Mouse (Mus musculus) lung, embryonic 15.5 days (tissue): ENCODE measurements at regions not wholly inside any gene's neighbourhood (a gene's known extent, or its start where the extent isn't known, plus 50 kb on each side); places are given as distances from the start of the nearest gene placed in this dataset.

ENCODE experiments used
- ATAC-seq: fragments of 200-750 bp; cut with Nextera tagmentation; 2 replicates; pipeline ENCODE4 v1.8.0; 2017; ENCODE audit warnings: moderate number of reproducible peaks, borderline replicate concordance; ENCODE audit not compliant: low FRiP score, low TSS enrichment; ENCODE audit errors: extremely low read depth
- H3K27ac ChIP-seq: fragments of 300-500 bp; sonication (generic); 2 replicates; pipeline ENCODE4 v1.5.1; 2015; ENCODE audit warnings: moderate library complexity, mild to moderate bottlenecking, inconsistent platforms
- H3K27me3 ChIP-seq: fragments of 300-500 bp; sonication (generic); 2 replicates; pipeline ENCODE4 v1.6.1; 2015; ENCODE audit warnings: inconsistent platforms
- H3K36me3 ChIP-seq: fragments of 300-500 bp; sonication (generic); 2 replicates; pipeline ENCODE4 v1.6.1; 2015; ENCODE audit warnings: inconsistent platforms
- H3K4me1 ChIP-seq: fragments of 300-500 bp; sonication (generic); 2 replicates; pipeline ENCODE4 v1.6.1; 2015; ENCODE audit warnings: inconsistent platforms
- H3K4me2 ChIP-seq: fragments of 300-500 bp; sonication (generic); 2 replicates; pipeline ENCODE4 v1.6.1; 2015; ENCODE audit warnings: inconsistent platforms, mild to moderate bottlenecking, moderate library complexity
- H3K4me3 ChIP-seq: fragments of 300-500 bp; sonication (generic); 2 replicates; pipeline ENCODE4 v1.5.1; 2015; ENCODE audit warnings: mild to moderate bottlenecking, inconsistent platforms
- H3K9ac ChIP-seq: fragments of 300-500 bp; sonication (generic); 2 replicates; pipeline ENCODE4 v1.6.1; 2015; ENCODE audit warnings: inconsistent platforms
- H3K9me3 ChIP-seq: fragments of 300-500 bp; sonication (generic); 2 replicates; pipeline ENCODE4 v1.6.1; 2016; ENCODE audit warnings: inconsistent platforms
- WGBS: fragments of 180-500 bp; shearing (Covaris S2); methylation state at CpG from one replicate; pipeline ENCODE4 v1.1.7; 2015; 5-methylcytosine and 5-hydroxymethylcytosine counted together

- Histone ChIP-seq H3K4me3 (no peak overlapping the region), H3K4me1 (peaks cover 7% of the 10 kb centered on the region; the same call in 1 of the 2 replicates), H3K27me3 (no peaks in the 10 kb centered on the region), H3K4me2 (no peak overlapping the region), H3K36me3 (no peaks in the 10 kb centered on the region), H3K9ac (no peak overlapping the region), H3K9me3 (no peaks in the 10 kb centered on the region), H3K27ac (peak overlapping the region; percentile 54)
- peak; percentile 77 for ATAC-seq
- 42% methylated on average over 13 of the region's 13 CpGs for WGBS
Measured at GRCm38 (mm10) chr14:25236421-25236973, 222.5 kb upstream of the Zmiz1 start.

DNA sequence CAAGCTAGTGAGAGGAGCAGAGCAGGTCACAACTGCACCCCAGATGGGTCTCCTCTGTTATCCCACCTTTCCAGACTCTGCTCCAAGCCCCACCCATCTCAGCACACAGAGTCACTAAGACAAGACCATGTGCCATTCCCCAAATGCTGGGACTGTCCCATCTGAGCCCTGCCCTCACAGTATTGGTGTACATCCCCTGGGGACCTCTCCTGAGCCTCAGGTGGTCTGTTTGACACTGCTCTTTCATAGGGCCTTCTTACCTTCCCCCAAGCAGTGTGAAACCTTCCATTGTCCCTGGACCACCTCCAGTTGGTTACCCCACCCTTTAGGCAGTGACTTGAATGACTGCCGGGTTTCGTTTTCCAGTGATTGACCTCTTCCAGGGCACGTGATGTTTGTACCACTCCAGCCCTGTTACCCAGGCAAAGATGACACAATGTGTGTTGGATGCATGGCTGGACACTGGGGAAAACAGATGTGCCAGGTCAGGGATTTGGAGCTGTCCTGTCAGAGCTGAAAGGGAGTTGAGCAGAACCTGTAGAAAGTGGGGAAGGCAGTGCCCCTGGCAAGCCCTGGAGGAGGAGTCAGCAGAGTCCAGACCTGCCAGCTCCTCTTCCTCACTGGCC, 219.5 kb upstream of the Zmiz1 start:
- no peak for ATAC-seq
- no peaks in the 10 kb centered on the region for H3K36me3 ChIP-seq
- H3K9ac ChIP-seq: no peak overlapping the region
- no peaks in the 10 kb centered on the region for H3K27me3 ChIP-seq
- H3K4me2 ChIP-seq: no peak overlapping the region
- no peak overlapping the region for H3K4me3 ChIP-seq
- H3K9me3 ChIP-seq: no peaks in the 10 kb centered on the region
- peaks cover 13% of the 10 kb centered on the region for H3K4me1 ChIP-seq
- H3K27ac ChIP-seq: no peak overlapping the region
- 53% methylated on average over 3 of the region's 3 CpGs for WGBS

- Histone ChIP-seq H3K9ac (no peak overlapping the region), H3K27ac (peak overlapping the region; percentile 60), H3K4me1 (peaks cover 13% of the 10 kb centered on the region), H3K4me2 (0 out of 2 replicates have a peak overlapping the region, but pooled peaks have one; percentile 26), H3K36me3 (no peaks in the 10 kb centered on the region), H3K9me3 (no peaks in the 10 kb centered on the region), H3K4me3 (no peak overlapping the region), H3K27me3 (no peaks in the 10 kb centered on the region)
- ATAC-seq: no peak
- 42% methylated on average over 5 of the region's 5 CpGs for WGBS
Measured at GRCm38 (mm10) chr14:25242753-25243152, 216.2 kb upstream of the Zmiz1 start.

- H3K4me1 ChIP-seq: peaks cover 13% of the 10 kb centered on the region
- H3K4me2 ChIP-seq: peak overlapping the region; percentile 26; the same call in 1 of the 2 replicates
- H3K4me3 ChIP-seq: no peak overlapping the region
- WGBS: 0% methylated on average over 4 of the region's 4 CpGs
- H3K9me3 ChIP-seq: no peaks in the 10 kb centered on the region
- peak; percentile 58; the same call in 1 of the 2 replicates for ATAC-seq
- H3K27ac ChIP-seq: peak overlapping the region; percentile 60
- H3K36me3 ChIP-seq: no peaks in the 10 kb centered on the region
- H3K27me3 ChIP-seq: no peaks in the 10 kb centered on the region
- no peak overlapping the region for H3K9ac ChIP-seq
Measured at GRCm38 (mm10) chr14:25243289-25243688, 215.7 kb upstream of the Zmiz1 start.

GRCm38 (mm10) chr14:25243698-25244097, 215.3 kb upstream of the Zmiz1 start:
- H3K27ac ChIP-seq: peak overlapping the region; percentile 60; the same call in 1 of the 2 replicates
- ATAC-seq: peak; percentile 26; the same call in 1 of the 2 replicates
- H3K4me2 ChIP-seq: peak overlapping the region; percentile 26; the same call in 1 of the 2 replicates
- peaks cover 13% of the 10 kb centered on the region for H3K4me1 ChIP-seq
- H3K9ac ChIP-seq: no peak overlapping the region
- H3K27me3 ChIP-seq: no peaks in the 10 kb centered on the region
- WGBS: 56% methylated on average over 5 of the region's 5 CpGs
- no peaks in the 10 kb centered on the region for H3K9me3 ChIP-seq
- no peaks in the 10 kb centered on the region for H3K36me3 ChIP-seq
- H3K4me3 ChIP-seq: no peak overlapping the region

DNA sequence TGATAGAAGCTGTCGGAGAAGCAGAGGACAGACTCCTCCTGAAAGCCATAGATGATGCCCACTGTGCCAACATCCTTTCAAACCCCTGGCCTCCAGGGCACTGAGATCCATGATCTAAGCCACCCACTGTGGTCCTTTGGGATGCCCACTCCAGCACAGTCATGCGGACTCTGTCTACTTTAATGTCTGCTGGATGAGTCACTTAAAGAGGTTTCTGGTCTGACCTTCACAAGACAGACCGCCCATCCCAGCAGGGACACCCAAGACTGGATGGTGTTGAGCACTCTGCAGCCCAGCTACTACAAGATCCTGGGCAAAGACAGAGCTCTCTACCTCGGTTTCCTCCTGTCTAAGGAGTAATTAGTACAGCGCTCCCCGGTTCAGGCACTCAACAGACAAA, 214.1 kb upstream of the Zmiz1 start:
- Histone ChIP-seq H3K9ac (no peak overlapping the region), H3K27me3 (no peaks in the 10 kb centered on the region), H3K9me3 (no peaks in the 10 kb centered on the region), H3K27ac (no peak overlapping the region), H3K4me3 (no peak overlapping the region), H3K36me3 (no peaks in the 10 kb centered on the region), H3K4me1 (peaks cover 13% of the 10 kb centered on the region), H3K4me2 (no peak overlapping the region)
- WGBS: 83% methylated on average over 6 of the region's 6 CpGs
- no peak for ATAC-seq

- no peak for ATAC-seq
- H3K4me2 ChIP-seq: no peak overlapping the region
- H3K36me3 ChIP-seq: no peaks in the 10 kb centered on the region
- no peak overlapping the region for H3K27ac ChIP-seq
- H3K4me1 ChIP-seq: peaks cover 13% of the 10 kb centered on the region
- whole genome bisulfite sequencing: 70% methylated on average over 4 of the region's 4 CpGs
- no peak overlapping the region for H3K4me3 ChIP-seq
- no peak overlapping the region for H3K9ac ChIP-seq
- H3K27me3 ChIP-seq: no peaks in the 10 kb centered on the region
- H3K9me3 ChIP-seq: no peaks in the 10 kb centered on the region
Measured at GRCm38 (mm10) chr14:25245691-25246090, 213.3 kb upstream of the Zmiz1 start.

- WGBS: 82% methylated on average over 3 of the region's 3 CpGs
- Histone ChIP-seq H3K27ac (no peak overlapping the region), H3K9ac (no peak overlapping the region), H3K27me3 (no peaks in the 10 kb centered on the region), H3K4me2 (no peak overlapping the region), H3K9me3 (no peaks in the 10 kb centered on the region), H3K36me3 (no peaks in the 10 kb centered on the region), H3K4me1 (peaks cover 1% of the 10 kb centered on the region; the same call in 1 of the 2 replicates), H3K4me3 (no peak overlapping the region)
- ATAC-seq: no peak
Measured at GRCm38 (mm10) chr14:25248941-25249340, 210.0 kb upstream of the Zmiz1 start.

DNA sequence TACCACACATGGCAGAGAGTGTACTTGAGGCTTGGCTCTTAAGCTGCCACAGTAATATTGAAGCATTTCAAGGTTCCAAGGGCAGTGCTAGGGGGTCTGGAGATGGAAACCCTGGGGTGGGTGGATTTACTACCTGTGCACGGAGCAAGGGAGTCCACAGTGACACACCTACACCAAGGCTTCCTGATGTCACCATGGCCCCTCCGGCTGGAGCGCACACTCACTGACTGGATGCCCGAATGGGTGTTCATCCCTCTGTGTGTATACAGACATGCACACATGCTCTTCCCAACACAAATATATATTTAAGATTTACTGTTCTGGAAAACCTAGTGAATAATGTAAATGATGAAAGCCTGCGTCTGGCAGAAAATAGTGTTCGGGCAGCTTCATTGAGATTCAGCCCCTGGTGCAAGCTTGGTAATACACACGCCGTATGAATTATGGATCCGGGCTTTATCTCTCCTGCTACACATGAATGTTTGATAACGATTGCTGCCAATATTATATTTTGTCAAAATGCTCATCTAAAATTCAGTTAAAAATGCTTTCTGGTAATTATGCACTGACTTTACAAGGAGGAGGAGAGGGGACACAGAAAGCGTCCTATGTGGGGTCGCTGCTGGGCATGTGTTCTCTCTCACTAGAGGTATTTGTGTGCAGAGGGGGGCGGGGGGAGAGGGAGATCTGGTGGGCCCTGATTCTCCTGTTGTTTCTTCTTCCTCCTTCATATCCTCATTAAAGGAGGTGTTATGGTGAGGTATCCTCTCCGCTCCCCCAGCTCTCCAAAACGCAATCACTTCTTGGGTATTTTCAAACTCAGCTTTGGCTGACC, 205.8 kb upstream of the Zmiz1 start:
- WGBS: 88% methylated on average over 15 of the region's 15 CpGs
- Histone ChIP-seq H3K4me2 (no peak overlapping the region), H3K9ac (no peak overlapping the region), H3K27me3 (no peaks in the 10 kb centered on the region), H3K36me3 (no peaks in the 10 kb centered on the region), H3K4me1 (no peaks in the 10 kb centered on the region), H3K27ac (no peak overlapping the region), H3K4me3 (no peak overlapping the region), H3K9me3 (no peaks in the 10 kb centered on the region)
- ATAC-seq: no peak

- Histone ChIP-seq H3K4me1 (peaks cover 13% of the 10 kb centered on the region), H3K4me3 (no peak overlapping the region), H3K27ac (no peak overlapping the region), H3K27me3 (no peaks in the 10 kb centered on the region), H3K9me3 (no peaks in the 10 kb centered on the region), H3K9ac (no peak overlapping the region), H3K4me2 (no peak overlapping the region), H3K36me3 (no peaks in the 10 kb centered on the region)
- no peak for ATAC-seq
- WGBS: 78% methylated on average over 1 of the region's 1 CpGs
Measured at GRCm38 (mm10) chr14:25263121-25263520, 195.9 kb upstream of the Zmiz1 start.

DNA sequence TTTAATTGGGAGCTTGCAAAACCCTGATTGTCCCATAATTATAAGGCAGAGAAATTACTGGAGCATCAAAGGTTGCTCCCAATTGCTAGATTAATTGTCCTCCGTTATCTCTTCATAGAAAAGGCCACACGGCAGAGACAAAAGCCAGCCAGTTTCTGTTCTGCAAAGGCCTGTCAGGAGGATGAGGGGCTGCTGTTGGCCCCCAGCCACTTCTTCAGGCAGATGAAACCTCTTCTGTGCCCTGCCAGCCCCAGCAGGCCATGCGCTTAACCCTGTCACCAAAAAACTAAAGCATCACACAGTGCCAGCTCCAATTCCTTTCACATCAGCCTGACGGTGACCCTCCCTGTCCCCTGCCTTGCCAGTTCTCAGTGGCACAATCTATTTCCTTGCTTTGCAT, 192.1 kb upstream of the Zmiz1 start:
- ATAC-seq: no peak
- Histone ChIP-seq H3K9ac (no peak overlapping the region), H3K36me3 (no peaks in the 10 kb centered on the region), H3K4me1 (peaks cover 35% of the 10 kb centered on the region), H3K27me3 (no peaks in the 10 kb centered on the region), H3K9me3 (no peaks in the 10 kb centered on the region), H3K27ac (0 out of 2 replicates have a peak overlapping the region, but pooled peaks have one; percentile 80), H3K4me2 (no peak overlapping the region), H3K4me3 (no peak overlapping the region)
- 58% methylated on average over 4 of the region's 4 CpGs for WGBS
